ENCODE assay signal across 9 mouse cellular contexts in the genomic region with DNA sequence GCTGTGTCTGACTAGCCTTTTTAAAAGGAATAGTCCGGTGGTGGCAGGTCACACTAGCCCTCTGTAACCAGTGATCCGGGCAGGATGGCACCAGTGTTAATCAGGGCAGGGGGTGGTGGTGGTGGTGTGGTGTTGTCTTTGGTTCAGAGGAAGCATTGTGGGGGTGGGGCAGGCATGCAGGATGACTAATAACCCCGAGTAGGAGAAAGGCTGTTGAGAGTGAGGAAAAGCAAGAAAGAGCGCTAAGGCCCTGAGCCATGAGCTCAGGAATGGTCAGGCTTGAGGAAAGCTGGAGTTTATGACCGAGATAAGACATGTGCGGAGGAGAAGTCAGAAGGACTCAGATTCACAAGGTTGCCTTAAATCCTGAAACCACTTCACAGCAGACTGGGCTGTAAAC.
DNase-seq lines count a peak whose midpoint lies in the region; ATAC-seq lines count a peak whose summit lies in the region.
"Had no signal": no experiment of that assay in that cellular context is flagged by ENCODE, and none has a peak within 500 bp of the region (broad histone marks: within the 10 kb centered on the region; RNA-seq: fewer than 3 reads in every experiment).

No protein-coding gene starts in this region.

- H3K27ac ChIP-seq in heart, embryonic 11.5 days (ENCODE audit: low read depth, low read length), result peak overlapping the region; percentile 65
- H3K27ac ChIP-seq: embryonic facial prominence, embryonic 12.5 days had no signal

- ATAC-seq in heart, embryonic 11.5 days (replicated peaks; ENCODE audit: insufficient number of reproducible peaks, low FRiP score, low TSS enrichment), result no peak; the same call in 1 of the 2 replicates
- ATAC-seq in erythroid progenitor cell, adult 5-6 weeks (replicated peaks; ENCODE audit: low FRiP score, poor library complexity, severe bottlenecking), result no peak

- WGBS in heart, embryonic 11.5 days (ENCODE audit: insufficient replicate concordance), result 29% methylated on average over 6 of the region's 6 CpGs

- no peak overlapping the region for H3K4me3 ChIP-seq in heart, embryonic 11.5 days (ENCODE audit: low read depth, low read length)
- H3K4me3 ChIP-seq: embryonic facial prominence, embryonic 12.5 days had no signal

- H3K9me3 ChIP-seq in heart, embryonic 11.5 days (replicated peaks; ENCODE audit: control insufficient read depth, low read length), result no peaks in the 10 kb centered on the region
- H3K9me3 ChIP-seq: embryonic facial prominence, embryonic 12.5 days had no signal

- H3K9ac ChIP-seq in heart, embryonic 11.5 days (ENCODE audit: low read depth, low read length), result no peak overlapping the region
- H3K9ac ChIP-seq: embryonic facial prominence, embryonic 12.5 days had no signal

- no peaks in the 10 kb centered on the region for H3K27me3 ChIP-seq in heart, embryonic 11.5 days (ENCODE audit: control insufficient read depth, insufficient read depth, low read length)
- H3K27me3 ChIP-seq: embryonic facial prominence, embryonic 12.5 days had no signal

- no peak overlapping the region for H3K4me2 ChIP-seq in heart, embryonic 11.5 days
- H3K4me2 ChIP-seq: embryonic facial prominence, embryonic 12.5 days had no signal

- H3K4me1 ChIP-seq in heart, embryonic 11.5 days (ENCODE audit: control insufficient read depth, insufficient read depth, low read length), result peaks cover 67% of the 10 kb centered on the region

- no peaks in the 10 kb centered on the region for H3K36me3 ChIP-seq in heart, embryonic 11.5 days (ENCODE audit: control insufficient read depth, insufficient read depth, low read length)
- H3K36me3 ChIP-seq: embryonic facial prominence, embryonic 12.5 days had no signal

- intact Hi-C loops in heart, postnatal 36 days (cut with DNase I), result no loop called here

- DNase-seq in heart, postnatal 36 days, result no peak
- DNase-seq in urinary bladder, postnatal 36 days (ENCODE audit: low spot score in 2 of 2), result peak; percentile 54 to 57
- DNase-seq in urinary bladder, adult 2 months (ENCODE audit: low spot score), result no peak
- peak; percentile 54 to 62 for DNase-seq in kidney, postnatal 36 days
- no peak for DNase-seq in right cerebral cortex, postnatal 4 days
- no peak for DNase-seq in left cerebral cortex, adult 9 months (ENCODE audit: low spot score in 2 of 2)

Comparison
In these comparisons a context has a peak if more than half of its experiments do, and no peak if none do; other contexts are left out.
1. DNase-seq: peak in urinary bladder, postnatal 36 days (2 of 2) and kidney, postnatal 36 days (2 of 2); none in heart, postnatal 36 days (0 of 2), urinary bladder, adult 2 months (single experiment), right cerebral cortex, postnatal 4 days (single experiment) and left cerebral cortex, adult 9 months (0 of 2).